Mouse (Mus musculus) CD4-positive helper T cell, adult 2 months (primary cell): ENCODE measurements around the gene AL607142.1.

Experiments
- DNase-seq: peaks from one replicate; pipeline ENCODE4 v3.0.0-alpha.2; 2012; ENCODE audit warnings: low read depth, missing footprints, low spot score

The AL607142.1 gene

DNA sequence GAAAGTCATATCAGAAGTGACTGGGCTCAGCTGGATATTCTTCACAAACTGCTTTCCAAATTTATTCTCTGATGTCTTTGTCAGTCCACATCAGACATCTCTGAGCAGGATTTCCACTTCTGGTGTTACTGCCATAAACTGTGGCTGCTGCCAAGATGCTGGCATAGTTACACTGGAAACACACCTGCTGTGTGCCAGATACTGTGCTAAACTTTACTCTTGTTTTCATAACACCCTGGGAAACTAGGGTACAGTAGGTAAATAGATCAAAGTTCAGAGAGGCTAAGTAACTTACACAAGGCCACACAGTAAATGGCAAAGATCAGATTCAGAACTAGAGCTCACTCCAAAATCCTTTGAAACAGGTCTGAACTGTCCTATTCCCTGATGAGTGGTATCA, 36.4 kb downstream of the AL607142.1 start:
- no peak for DNase-seq

DNA sequence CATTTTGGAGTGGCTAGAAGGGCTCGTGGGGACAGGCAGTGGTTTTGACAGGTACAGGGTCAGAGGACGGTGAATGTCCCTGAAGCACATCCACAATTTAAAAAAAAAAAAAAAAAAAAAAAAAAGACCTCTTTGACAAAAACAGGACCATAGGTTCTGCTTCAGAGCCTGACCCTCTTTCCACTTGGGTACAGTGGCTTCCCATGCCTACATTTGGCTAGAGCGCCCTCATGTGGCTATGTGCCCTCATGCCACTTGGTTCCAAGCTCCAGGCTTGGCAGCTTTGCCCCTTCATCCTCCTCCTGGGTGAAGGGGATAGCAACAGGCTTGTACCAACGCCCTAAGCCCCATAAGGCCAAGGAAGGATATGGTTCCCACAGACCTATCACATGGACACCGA, 39.8 kb downstream of the AL607142.1 start:
- DNase-seq = peak; percentile 49

DNA sequence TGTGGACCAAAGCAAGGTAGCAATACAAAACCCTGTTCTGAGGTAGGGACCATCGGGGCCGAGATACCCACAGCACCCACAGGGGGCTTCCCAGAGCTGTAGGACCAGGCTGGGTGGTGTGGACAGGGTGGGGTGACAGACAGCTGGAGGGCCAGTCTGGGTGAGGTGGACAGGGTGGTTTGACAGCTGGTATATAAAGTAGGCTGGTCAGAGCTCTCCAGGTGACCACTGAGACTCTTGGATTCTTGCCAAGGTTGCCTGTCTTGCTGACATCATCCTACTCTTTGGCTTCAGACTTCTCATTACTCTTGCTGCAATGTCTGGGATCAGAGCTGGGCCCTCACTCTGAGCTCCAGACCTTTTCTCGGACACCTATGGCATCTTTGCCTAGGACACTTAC, 41.6 kb downstream of the AL607142.1 start:
- DNase-seq = no peak

DNA sequence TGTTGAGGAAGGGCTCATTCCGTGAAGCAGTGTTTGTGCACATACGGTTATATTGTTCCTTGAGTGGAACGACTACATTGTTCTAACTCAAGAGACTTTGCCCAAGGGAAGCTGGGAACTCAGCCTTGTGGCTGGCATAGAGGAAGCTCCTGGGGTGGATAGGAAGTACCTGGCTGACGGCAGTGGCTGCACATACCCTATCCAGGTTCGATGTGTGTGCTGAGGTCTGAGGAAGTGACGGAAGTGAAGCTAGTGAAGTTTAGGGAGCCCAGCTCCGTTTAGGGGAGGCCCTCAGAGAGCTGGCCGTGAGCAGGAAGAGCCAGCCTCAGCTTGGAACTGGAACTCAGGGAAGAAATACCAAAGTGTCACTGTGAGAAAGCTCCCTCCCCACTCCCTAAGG, 43.0 kb downstream of the AL607142.1 start:
- DNase-seq = no peak

DNA sequence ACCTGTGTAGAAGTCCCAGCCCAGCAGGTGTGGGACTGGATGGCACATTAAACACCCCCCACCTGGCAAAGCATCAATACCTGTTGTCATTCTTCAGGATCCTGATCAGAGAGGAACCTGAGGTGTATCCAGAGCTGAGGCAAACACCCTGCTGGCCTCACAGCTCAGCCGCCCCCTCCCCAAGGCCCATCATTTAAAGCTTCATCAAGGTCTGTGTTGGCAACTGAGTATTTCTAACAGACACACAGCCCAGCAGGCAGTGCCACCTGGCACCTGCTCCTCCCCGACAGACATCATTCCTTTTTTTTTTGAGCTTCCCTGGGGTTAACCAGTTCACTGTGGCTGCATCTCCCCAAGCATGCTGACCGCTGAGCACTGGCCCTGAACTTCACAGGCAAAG, 50.7 kb downstream of the AL607142.1 start:
- no peak for DNase-seq

DNA sequence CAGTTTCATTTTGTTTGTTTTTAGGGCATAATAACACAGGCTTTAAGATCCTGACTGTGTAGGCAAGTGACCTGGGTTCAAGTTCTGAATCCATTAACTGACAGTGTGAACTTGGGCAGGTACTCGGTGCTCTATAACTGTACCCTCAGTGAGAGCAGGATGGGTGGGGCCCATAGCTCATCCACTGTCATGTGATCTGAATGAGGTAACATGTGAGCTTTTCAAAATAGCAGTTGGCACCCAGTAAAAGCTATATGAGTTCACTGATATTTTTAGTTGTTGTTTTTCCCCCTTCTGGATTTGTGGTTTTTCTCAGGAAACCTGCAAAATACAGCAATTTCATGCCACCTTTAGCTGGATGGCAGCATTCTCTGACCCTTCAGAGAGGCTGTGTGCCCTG, 51.5 kb downstream of the AL607142.1 start:
- no peak for DNase-seq

DNA sequence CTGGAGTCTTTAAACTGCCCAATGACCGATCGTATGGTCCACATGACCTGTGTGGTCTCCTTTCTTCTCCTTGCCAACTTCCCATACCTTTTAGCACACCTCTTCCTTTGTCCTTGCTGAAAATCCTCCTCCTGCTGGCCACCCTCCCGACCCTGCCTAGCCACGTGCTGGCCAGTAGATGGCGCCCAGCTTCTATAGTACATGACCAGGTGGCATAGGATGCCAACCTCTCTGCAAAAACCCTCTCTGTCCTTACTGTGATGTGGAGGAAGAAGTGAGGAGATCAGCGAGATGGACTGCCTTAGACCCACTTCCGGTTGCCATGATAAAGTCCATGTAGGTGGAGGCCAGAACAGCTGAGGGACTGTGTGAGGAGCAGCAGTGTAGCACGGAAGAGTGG, 55.5 kb downstream of the AL607142.1 start:
- peak; percentile 47 for DNase-seq

DNA sequence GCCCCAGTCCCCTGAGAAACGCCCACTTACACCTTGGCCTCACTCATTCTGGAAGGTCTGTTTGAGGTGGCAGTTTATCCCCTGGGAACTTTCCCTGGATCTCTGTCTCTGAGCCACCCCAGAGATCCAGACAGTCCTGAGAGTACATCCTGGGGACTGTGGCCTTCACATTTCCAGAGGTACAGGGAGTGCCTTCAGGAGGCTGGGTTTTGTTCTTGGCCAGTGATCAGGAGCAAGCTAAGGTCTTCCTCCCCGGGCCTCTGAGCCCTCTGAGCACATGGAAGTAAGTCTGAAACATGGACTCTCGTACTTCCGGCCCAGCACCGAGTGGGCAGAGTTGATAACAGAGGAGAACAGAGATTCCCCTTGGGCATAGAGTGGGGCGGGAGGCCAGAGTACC, 59.9 kb downstream of the AL607142.1 start:
- DNase-seq = no peak

DNA sequence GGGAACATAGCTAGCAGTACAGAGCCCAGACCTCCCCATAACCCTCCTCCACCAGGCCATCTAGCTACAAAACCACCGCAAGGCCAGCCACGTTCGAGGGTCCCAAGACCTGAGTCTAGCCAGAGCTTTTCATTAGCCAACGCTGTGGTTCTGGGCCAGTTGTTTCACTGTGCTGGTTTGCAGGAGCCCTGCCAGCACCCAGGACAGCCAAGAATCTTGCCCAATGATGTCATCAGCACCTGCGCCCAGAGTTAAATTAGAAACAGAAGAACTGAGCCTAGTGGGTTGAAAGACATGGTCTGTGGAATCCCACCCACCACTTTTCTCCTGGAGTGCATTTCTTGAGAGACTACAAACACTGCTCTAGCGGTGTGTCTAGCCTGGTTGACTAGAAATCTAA, 61.3 kb downstream of the AL607142.1 start:
- no peak for DNase-seq

DNA sequence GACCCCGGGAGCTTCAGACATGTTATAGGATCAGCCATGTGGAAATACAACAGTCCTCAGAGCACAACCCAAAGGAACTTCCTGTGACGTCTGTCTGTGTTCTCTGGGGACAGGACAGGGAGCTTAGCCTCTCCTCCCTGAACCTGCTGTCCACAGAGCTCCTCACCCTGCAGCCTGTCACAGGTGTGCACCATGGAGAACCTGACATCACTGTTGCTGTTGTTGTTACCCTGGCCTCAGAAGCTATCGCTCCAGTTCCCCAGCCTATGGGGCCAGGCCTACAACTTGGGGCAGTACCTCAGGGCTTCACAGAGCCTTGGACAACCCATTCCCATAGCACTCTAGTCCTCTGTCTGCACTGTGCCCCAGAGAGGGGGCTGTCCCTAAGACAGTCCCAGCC, 62.5 kb downstream of the AL607142.1 start:
- DNase-seq = no peak

DNA sequence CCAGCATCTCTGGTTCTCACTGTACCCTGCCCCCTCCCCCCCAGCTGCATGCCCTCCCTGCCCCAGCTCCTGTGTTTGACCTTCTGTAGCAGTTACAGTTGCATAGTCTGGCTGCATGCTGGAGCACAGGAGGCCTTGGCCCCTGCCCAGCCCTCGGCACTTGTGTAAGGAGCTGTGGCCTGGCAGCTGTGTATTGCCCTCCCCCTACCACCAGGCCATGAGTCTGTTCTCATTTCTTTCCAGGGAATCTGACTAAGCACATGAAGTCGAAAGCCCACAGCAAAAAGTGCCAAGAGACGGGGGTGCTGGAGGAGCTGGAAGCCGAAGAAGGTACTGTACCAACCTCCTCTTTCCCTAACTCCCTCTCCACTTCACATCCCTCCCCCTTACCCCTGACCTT, 63.2 kb downstream of the AL607142.1 start:
- DNase-seq = no peak

DNA sequence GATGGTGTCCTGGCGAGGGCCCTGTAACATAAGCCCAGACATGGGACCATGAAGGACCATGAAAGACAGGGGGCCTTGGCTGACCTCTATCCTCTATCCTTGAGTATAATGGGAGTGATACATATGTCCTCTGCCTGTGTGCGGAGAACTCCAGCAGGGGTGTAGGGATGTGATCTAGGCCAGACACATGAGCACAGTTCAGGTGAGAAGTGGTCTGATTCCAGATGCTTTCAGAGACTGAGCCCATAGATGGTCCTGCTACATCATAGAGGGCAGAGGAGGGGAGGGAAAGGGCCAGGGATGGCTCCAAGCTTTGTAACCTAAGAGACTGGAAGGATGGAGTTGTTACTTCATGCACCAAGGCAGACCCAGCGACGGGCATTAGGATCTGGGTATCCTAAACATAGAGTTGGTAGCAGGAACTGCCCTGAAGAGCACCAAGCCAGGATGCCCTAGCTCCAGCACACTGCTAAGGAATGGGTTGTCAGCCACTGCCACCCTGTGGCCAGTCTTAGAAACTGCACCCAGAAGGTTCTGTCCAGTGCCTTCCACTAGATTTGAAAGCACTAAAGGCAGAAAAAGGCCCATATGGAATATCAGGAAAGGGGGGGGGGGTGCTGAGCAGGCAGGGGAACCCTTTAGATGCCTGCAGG, 64.6 kb downstream of the AL607142.1 start:
- DNase-seq = peak; percentile 47

DNA sequence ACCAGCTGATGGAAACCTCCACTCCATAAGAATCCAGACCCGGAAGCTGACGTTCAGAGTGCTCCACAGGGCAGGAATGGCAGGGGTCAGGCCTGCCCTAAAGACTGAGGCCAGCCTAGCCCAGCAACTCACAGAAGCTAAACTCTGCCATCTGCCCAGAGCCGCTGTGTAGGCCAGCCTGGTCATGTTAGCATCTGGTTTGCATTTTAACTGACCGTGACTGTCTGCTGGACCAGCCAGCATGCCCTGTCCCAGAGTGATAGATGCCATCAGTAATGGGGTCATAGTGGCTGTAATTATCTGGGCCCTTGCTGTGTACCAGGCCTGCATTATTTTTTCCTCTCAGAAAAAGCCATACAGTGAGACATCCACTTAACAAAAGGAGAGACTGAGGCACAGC, 66.1 kb downstream of the AL607142.1 start:
- no peak for DNase-seq

DNA sequence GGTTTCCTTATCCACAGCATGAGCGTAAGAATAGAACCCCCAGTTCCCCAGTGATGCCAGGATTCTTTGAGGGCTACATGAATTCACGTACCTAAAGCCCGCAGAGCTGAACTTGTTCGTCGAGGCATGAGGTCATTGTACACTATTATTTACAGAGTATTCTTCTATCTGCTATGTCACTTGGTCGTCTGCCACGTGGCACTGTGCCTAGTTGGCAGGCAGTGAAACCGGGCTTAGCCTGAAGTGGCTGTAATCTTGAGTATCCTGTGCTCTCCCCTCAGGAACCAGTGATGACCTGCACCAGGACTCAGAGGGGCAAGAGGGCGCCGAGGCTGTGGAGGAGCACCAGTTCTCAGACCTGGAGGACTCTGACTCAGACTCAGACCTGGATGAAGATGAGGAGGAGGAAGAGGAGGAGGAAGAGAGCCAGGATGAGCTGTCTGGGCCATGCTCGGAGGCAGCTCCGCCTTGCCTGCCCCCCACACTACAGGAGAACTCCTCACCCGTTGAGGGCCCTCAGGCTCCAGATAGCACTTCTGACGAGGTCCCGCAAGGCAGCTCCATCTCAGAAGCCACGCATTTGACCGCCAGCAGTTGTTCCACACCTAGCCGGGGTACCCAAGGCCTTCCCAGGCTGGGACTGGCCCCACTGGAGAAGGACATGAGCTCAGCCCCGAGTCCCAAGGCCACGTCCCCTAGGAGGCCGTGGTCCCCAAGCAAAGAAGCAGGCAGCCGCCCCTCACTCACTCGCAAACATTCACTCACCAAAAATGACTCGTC, 66.8 kb downstream of the AL607142.1 start:
- no peak for DNase-seq

DNA sequence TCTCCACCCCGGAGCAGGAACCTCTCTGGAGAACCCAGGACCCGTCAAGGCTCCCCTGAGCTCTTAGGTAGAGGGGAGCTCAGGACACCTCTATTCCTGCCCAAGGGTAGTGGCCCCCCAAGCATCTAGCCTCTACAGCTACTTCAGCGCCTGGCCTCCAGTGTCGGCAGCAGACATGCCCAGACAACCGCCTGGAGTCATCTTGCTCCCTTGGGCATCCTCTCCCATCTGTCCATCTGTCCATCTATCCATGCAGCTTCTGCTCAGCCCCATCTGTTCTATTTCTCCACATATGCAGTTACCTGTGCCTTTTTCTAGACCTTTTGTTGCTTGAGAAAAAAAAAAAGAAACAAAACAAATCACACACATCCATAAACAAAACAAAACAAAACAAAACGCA, 69.4 kb downstream of the AL607142.1 start:
- no peak for DNase-seq

DNA sequence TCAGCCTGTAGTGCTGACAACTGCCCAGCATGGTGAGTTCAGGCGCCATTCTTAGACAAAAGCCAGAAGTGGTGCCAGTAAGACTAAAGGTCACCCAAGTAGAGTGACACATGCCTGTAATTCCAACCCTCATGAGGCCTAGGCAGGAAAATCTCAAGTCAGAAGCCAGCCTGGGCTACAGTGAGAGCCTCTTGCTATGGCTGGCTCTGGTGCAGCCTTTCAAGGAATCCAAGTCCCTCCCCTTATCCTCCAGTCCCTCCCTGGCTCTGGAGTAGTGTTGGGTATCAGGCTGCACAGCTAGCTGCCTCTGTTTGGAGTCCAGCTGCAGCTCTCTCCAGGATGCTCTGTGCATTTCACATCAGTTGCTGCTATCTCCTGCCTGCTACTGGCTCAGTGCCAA, 77.0 kb downstream of the AL607142.1 start:
- no peak for DNase-seq

DNA sequence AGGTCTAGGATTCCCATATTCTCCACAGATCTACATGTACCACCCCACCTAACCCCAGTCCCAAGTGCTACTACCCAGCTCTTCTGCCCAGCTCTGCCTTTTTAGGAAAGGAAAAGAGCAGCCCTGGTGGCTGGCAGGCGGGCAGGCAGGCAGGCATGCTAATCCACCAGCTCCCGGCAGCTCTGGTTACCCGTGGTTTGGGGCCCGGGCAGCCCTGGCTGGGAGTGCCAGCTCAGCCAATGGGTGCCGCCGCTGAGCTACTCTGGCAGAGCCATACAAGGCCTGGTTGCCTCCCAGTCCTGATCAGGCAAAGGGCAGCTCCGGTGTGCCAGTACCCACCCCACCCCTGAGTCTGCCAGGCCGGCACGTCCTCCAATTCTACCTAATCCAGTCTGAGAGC, 78.1 kb downstream of the AL607142.1 start:
- DNase-seq = no peak
